Comparison of ENCODE assay signal across 8 mouse cellular contexts in the genomic region with DNA sequence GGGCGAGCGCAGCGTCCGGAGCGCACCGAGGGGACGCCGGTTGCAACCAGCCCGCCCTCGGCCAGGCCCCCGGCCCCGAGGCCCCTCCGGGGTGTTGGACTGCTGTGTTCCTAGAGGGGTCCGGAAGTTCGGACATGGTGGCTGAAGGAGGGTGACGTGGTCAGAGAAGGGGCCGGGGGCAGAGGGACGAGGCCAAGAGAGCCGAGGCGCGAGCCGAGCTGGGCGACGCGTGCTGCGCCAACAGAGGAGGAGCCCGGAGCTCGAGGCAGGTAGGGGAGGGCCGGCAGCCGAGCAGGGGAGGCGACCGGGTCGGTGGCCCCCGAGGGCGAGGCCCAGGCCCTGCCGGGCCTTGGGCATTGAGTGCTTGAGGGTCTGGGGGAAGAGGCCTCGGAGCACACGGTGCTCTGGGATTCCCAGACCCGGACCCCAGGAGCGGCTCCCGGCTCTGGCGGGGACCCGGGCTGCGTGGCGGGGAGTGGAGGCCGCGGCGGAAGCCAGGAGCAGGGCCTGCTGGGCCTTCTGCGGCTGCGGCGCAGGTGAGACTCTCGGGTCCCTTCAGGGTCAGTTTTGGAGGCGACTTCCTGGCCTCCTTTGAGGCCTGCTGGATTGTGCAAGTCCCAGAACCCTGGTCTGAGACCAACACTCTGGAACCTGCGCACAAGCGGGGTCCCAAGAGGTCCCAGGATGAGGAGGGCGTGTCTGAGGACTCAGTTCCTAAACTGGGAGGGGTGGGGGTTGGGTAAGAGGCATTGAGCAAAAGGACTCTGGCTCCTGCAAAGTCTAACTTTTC. TPM values are rescaled to one million over a fixed set of nuclear protein-coding genes. Genes with fewer than 3 reads are reported as not detected.
DNase-seq lines count a peak whose midpoint lies in the region; ATAC-seq and TF ChIP-seq lines count a peak whose summit lies in the region.

No protein-coding gene starts in this region.

- WGBS in heart, embryonic 16.5 days: 1% methylated on average over 56 of the region's 56 CpGs
- under 1% methylated on average over 56 of the region's 56 CpGs for WGBS in midbrain, embryonic 11.5 days

- H3K4me2 ChIP-seq in heart, embryonic 16.5 days (ENCODE audit: low read depth, low read length): peak overlapping the region; percentile 80
- H3K4me2 ChIP-seq in midbrain, embryonic 11.5 days: peak overlapping the region; percentile 72

- H3K4me1 ChIP-seq in heart, embryonic 16.5 days (ENCODE audit: control insufficient read depth, insufficient read depth, low read length): peaks cover 27% of the 10 kb centered on the region
- peaks cover 32% of the 10 kb centered on the region for H3K4me1 ChIP-seq in midbrain, embryonic 11.5 days (ENCODE audit: control insufficient read depth, insufficient read depth, low read length)

- no peak overlapping the region for H3K27ac ChIP-seq in heart, embryonic 16.5 days (ENCODE audit: low read length)
- H3K27ac ChIP-seq in midbrain, embryonic 11.5 days (ENCODE audit: low read depth, low read length): peak overlapping the region; percentile 68

- in situ Hi-C loops in Patski (cut with MboI; ENCODE audit: low pct_unique_long_range_greater_than_20kb): no loop called here

- H3K9me3 ChIP-seq in heart, embryonic 16.5 days (replicated peaks; ENCODE audit: control insufficient read depth, low read length): peaks cover 4% of the 10 kb centered on the region; the same call in 1 of the 2 replicates
- H3K9me3 ChIP-seq in midbrain, embryonic 11.5 days (ENCODE audit: control insufficient read depth, low read length): peaks cover 3% of the 10 kb centered on the region; the same call in 1 of the 2 replicates

- H3K27me3 ChIP-seq in Patski: no peaks in the 10 kb centered on the region
- H3K27me3 ChIP-seq in heart, embryonic 16.5 days (ENCODE audit: control insufficient read depth, insufficient read depth, low read length): peaks cover 87% of the 10 kb centered on the region
- H3K27me3 ChIP-seq in midbrain, embryonic 11.5 days (ENCODE audit: control insufficient read depth, insufficient read depth, low read length): peaks cover 98% of the 10 kb centered on the region

- no peak for TF ChIP-seq CTCF in Patski (IDR thresholded peaks at IDR 0.05)

- peak; percentile 59 for ATAC-seq in Patski
- ATAC-seq in heart, embryonic 16.5 days (replicated peaks; ENCODE audit: extremely low read depth, insufficient read depth, low FRiP score): peak; percentile 16; the same call in 1 of the 2 replicates
- peak; percentile 3; the same call in 1 of the 2 replicates for ATAC-seq in midbrain, embryonic 11.5 days (ENCODE audit: low FRiP score)

- CTCF ChIA-PET in Patski (lab: Charles Lee): no interaction called here

- H3K36me3 ChIP-seq in heart, embryonic 16.5 days (ENCODE audit: control insufficient read depth, insufficient read depth): no peaks in the 10 kb centered on the region
- H3K36me3 ChIP-seq in midbrain, embryonic 11.5 days (ENCODE audit: control insufficient read depth, insufficient read depth, low read length): no peaks in the 10 kb centered on the region

- DNase-seq in adrenal gland, postnatal 10 days: peak; percentile 26
- DNase-seq in adrenal gland, postnatal 4 days (ENCODE audit: low spot score in 2 of 2): no peak
- DNase-seq in Patski (ENCODE audit: low read depth, low spot score): peak; percentile 6
- DNase-seq in midbrain, embryonic 11.5 days (ENCODE audit: low spot score, missing footprints): peak; percentile 97
- DNase-seq in urinary bladder, postnatal 36 days (ENCODE audit: low spot score in 2 of 2): no peak
- no peak for DNase-seq in cerebellum, adult 9-10 months
- no peak for DNase-seq in urinary bladder, adult 2 months (ENCODE audit: low spot score)

- peak overlapping the region; percentile 53 for H3K4me3 ChIP-seq in heart, embryonic 16.5 days (ENCODE audit: low read length)
- H3K4me3 ChIP-seq in midbrain, embryonic 11.5 days (ENCODE audit: low read depth, low read length): peak overlapping the region; percentile 52

- POLR2A ChIA-PET in Patski (lab: Charles Lee): no interaction called here

- peak overlapping the region; percentile 47; the same call in 1 of the 2 replicates for H3K9ac ChIP-seq in heart, embryonic 16.5 days (ENCODE audit: low read length)
- peak overlapping the region; percentile 74 for H3K9ac ChIP-seq in midbrain, embryonic 11.5 days (ENCODE audit: low read length)

RNA-seq across cellular contexts. Expression of a gene that starts 0.4 kb away (rescaled TPM):
- total RNA-seq in adrenal gland, postnatal 10 days (2021): under 1 TPM in 1 of 2 experiments, not detected in 1; 0.09 TPM
- total RNA-seq in adrenal gland, postnatal 4 days (2021): under 1 TPM; 0.37 to 0.62 TPM
- polyA plus RNA-seq in Patski (2021): 13.5 TPM
- polyA plus RNA-seq in heart, embryonic 16.5 days (2015; fragmentation: Nextera tagmentation; extraction: Ambion mirVana): 0.04 TPM in 1 of 2 replicates, not detected in the other
- polyA plus RNA-seq in midbrain, embryonic 11.5 days (2014; fragmentation: Nextera tagmentation; extraction: Ambion mirVana): 2.9 and 4.4 TPM in 2 replicates
- polyA plus RNA-seq in urinary bladder, adult 2 months (2012; rRNA removed): 0.22 and 0.28 TPM in 2 replicates

Comparison
In these comparisons a context has a peak if more than half of its experiments do, and no peak if none do; other contexts are left out.
1. DNase-seq: peak in adrenal gland, postnatal 10 days (single experiment), Patski (single experiment) and midbrain, embryonic 11.5 days (single experiment); none in adrenal gland, postnatal 4 days (0 of 2), urinary bladder, postnatal 36 days (0 of 2), cerebellum, adult 9-10 months (single experiment) and urinary bladder, adult 2 months (single experiment).
2. ATAC-seq: peak in every context shown above with its lines; median percentile 59 in Patski; 16 in heart, embryonic 16.5 days; 3 in midbrain, embryonic 11.5 days.